Comparison of ENCODE assay signal across 15 mouse cellular contexts in genomic region chr1:158056994-158057630, GRCm38 (mm10).
DNase-seq lines count a peak whose midpoint lies in the region; ATAC-seq and TF ChIP-seq lines count a peak whose summit lies in the region.
"Had no signal": no experiment of that assay in that cellular context is flagged by ENCODE, and none has a peak within 500 bp of the region (broad histone marks: within the 10 kb centered on the region; RNA-seq: fewer than 3 reads in every experiment).

No protein-coding gene starts in this region.

- no peak overlapping the region for H3K4me3 ChIP-seq in intestine, embryonic 15.5 days (replicated peaks)
- no peak overlapping the region for H3K4me3 ChIP-seq in intestine, embryonic 16.5 days (ENCODE audit: low read length)
- no peak overlapping the region for H3K4me3 ChIP-seq in cortical plate, adult 2 months (ENCODE audit: insufficient read depth, low read length)
- H3K4me3 ChIP-seq: heart, embryonic 12.5 days; hindbrain, embryonic 13.5 days; kidney, embryonic 15.5 days; megakaryocyte, embryonic 14.5 days had no signal

- DNase-seq in 416B (ENCODE audit: low read depth): peak; percentile 3
- peak; percentile 23 for DNase-seq in ES-CJ7 (ENCODE audit: low read depth, low spot score)
- DNase-seq in retina, embryonic 14.5 days (ENCODE audit: low spot score): no peak
- no peak for DNase-seq in thymus, postnatal 4 days
- no peak for DNase-seq in adrenal gland, postnatal 36 days
- DNase-seq: adrenal gland, adult 2 months; cerebellum, postnatal 36 days; gastrocnemius, postnatal 25 days had no signal

- no peak overlapping the region for H3K4me2 ChIP-seq in intestine, embryonic 15.5 days (replicated peaks)
- no peak overlapping the region for H3K4me2 ChIP-seq in intestine, embryonic 16.5 days (ENCODE audit: low read depth, low read length)
- H3K4me2 ChIP-seq: heart, embryonic 12.5 days; hindbrain, embryonic 13.5 days; kidney, embryonic 15.5 days had no signal

- ATAC-seq in intestine, embryonic 15.5 days: 0 out of 2 replicates have a peak, but pooled peaks have one; percentile 8
- no peak for ATAC-seq in intestine, embryonic 16.5 days

- no peak for TF ChIP-seq POLR2A in cortical plate, adult 2 months (IDR thresholded peaks at IDR 0.05; ENCODE audit: extremely low read depth, insufficient read depth, low read length)

- no peaks in the 10 kb centered on the region for H3K9me3 ChIP-seq in intestine, embryonic 15.5 days
- no peaks in the 10 kb centered on the region for H3K9me3 ChIP-seq in intestine, embryonic 16.5 days (ENCODE audit: control insufficient read depth, low read length)
- H3K9me3 ChIP-seq: heart, embryonic 12.5 days; hindbrain, embryonic 13.5 days; kidney, embryonic 15.5 days had no signal

- no peaks in the 10 kb centered on the region for H3K36me3 ChIP-seq in intestine, embryonic 15.5 days
- H3K36me3 ChIP-seq in intestine, embryonic 16.5 days (ENCODE audit: control insufficient read depth, insufficient read depth, low read length): no peaks in the 10 kb centered on the region
- H3K36me3 ChIP-seq: heart, embryonic 12.5 days; hindbrain, embryonic 13.5 days; kidney, embryonic 15.5 days had no signal

- H3K27ac ChIP-seq in intestine, embryonic 15.5 days: no peak overlapping the region
- no peak overlapping the region for H3K27ac ChIP-seq in intestine, embryonic 16.5 days (ENCODE audit: low read length)
- H3K27ac ChIP-seq in cortical plate, adult 2 months (ENCODE audit: insufficient read depth, low read length): no peak overlapping the region
- H3K27ac ChIP-seq: hindbrain, embryonic 13.5 days; kidney, embryonic 15.5 days had no signal

- WGBS in intestine, embryonic 15.5 days: 66% methylated on average over 3 of the region's 3 CpGs
- 72% methylated on average over 3 of the region's 3 CpGs for WGBS in intestine, embryonic 16.5 days

- TF ChIP-seq CTCF in cortical plate, adult 2 months (IDR thresholded peaks at IDR 0.05; ENCODE audit: extremely low read depth, insufficient read depth, low read length): 0 out of 2 replicates have a peak, but pooled peaks have one; percentile 8

- H3K9ac ChIP-seq in intestine, embryonic 15.5 days: no peak overlapping the region
- H3K9ac ChIP-seq in intestine, embryonic 16.5 days (ENCODE audit: low read depth, low read length): no peak overlapping the region
- H3K9ac ChIP-seq: heart, embryonic 12.5 days; hindbrain, embryonic 13.5 days; kidney, embryonic 15.5 days had no signal

- no peaks in the 10 kb centered on the region for H3K27me3 ChIP-seq in intestine, embryonic 15.5 days (replicated peaks)
- H3K27me3 ChIP-seq in intestine, embryonic 16.5 days (replicated peaks; ENCODE audit: control insufficient read depth, insufficient read depth, low read length): no peaks in the 10 kb centered on the region
- H3K27me3 ChIP-seq: heart, embryonic 12.5 days; hindbrain, embryonic 13.5 days; kidney, embryonic 15.5 days; megakaryocyte, embryonic 14.5 days had no signal

- no peaks in the 10 kb centered on the region for H3K4me1 ChIP-seq in intestine, embryonic 15.5 days (replicated peaks)
- no peaks in the 10 kb centered on the region for H3K4me1 ChIP-seq in intestine, embryonic 16.5 days (ENCODE audit: control insufficient read depth, insufficient read depth, low read length)
- H3K4me1 ChIP-seq in cortical plate, adult 2 months (ENCODE audit: control insufficient read depth, insufficient read depth, low read length): no peaks in the 10 kb centered on the region
- H3K4me1 ChIP-seq: heart, embryonic 12.5 days; hindbrain, embryonic 13.5 days; kidney, embryonic 15.5 days; megakaryocyte, embryonic 14.5 days had no signal

Comparison
In these comparisons a context has a peak if more than half of its experiments do, and no peak if none do; other contexts are left out.
1. DNase-seq: peak in 416B (single experiment) and ES-CJ7 (single experiment); none in retina, embryonic 14.5 days (single experiment), thymus, postnatal 4 days (single experiment) and adrenal gland, postnatal 36 days (0 of 2).